Mouse (Mus musculus): ENCODE measurements around the gene Efr3b.

The Efr3b gene

DNA sequence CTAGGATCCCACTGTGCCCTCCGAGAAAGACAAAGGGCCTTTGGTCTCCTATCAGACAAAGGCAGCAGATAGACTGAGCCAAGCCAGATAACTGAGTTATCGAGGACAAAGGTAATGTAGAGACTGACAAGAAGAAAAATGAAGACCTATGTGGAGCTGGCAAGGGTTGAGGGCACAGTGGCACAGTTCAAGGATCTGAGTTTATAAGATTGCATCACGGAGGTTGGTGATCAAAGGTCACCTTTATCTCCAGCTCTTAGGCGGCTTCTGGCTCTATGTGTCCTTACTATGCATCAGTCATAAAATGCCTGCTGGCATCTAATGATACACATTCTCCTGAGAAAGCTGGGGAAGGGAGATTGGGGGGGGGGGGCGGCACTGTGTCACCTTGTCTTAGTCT is 2.6 kb downstream of the Efr3b start:
- no peak for DNase-seq (ENCODE audit: low spot score in 2 of 2)

DNA sequence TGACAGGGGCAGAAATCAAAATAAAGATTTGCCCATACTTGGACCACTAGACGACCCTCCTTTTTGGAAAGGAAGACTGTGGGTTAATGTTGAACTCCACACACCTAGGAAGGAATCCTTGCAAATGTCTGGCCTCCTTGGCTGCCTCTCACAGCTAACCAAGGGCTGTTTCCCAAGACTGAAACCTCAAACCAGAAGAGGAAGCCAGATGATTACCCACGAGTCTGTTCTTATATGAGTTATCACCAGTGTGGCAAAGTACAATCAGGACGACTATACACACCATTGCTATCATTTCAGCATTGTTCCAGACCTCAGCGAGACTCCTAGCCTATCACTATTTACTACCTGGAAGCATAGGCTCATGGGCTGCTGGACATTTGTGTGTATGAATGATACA is 9.7 kb downstream of the Efr3b start:
- DNase-seq (ENCODE audit: low spot score in 2 of 2) = no peak

DNA sequence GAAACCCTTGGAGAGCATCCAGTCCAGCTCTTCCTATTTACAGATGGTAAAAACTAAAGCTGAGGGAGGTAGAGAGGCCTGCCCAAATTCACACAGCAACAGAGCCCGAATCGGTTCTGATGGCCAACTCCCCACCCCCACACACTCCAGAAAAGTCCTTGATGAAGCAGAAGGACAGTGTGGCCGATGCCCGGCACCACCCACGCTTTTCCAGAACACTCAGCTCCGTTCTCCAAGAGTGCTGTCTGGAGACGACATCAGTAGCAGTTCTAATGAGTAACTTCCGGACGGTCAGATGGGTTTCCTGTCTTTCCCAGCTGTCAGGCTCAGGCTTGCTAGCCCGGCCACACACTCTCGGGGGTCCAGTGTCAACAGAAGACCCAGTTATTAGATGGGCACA is 10.2 kb downstream of the Efr3b start:
- DNase-seq (ENCODE audit: low spot score in 2 of 2) = no peak

DNA sequence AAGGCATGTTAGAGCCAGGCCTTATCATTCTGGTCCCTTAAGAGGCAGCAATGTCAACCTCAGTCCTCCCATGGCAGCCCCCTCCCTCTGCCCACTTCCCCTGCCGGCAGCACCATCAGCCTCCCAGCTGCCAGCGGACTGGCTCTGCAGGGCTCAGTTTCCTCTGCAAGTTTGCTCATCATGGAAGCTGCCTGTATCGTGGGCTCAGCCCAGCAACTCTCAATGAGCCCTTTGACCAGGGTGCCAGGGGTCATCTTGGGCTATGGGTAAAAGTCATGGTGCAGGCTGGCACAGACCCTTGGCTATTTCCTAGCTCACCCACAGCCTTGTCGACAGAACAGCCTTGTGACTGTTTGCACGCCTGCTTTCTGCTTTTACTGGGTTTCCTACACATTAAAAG is 14.4 kb downstream of the Efr3b start:
- DNase-seq (ENCODE audit: low spot score in 2 of 2) = no peak

DNA sequence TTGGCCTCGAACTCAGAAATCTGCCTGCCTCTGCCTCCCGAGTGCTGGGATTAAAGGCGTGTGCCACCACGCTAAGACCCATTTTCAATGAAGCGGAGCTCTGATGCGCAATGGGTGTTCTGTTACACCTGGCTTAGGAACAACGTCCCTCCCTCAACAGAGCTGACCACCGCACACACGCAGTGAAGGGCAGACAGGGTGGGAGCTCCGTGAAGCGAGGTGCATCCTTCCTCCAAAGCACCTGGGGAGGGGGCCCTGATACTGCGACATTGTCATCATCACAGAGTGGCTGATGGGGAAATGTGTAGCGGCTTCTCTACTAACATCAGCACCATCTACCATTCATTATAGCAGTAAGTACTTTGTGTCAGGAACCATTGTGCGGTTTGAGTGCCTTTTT is 15.2 kb downstream of the Efr3b start:
- DNase-seq (ENCODE audit: low spot score in 2 of 2) = no peak

DNA sequence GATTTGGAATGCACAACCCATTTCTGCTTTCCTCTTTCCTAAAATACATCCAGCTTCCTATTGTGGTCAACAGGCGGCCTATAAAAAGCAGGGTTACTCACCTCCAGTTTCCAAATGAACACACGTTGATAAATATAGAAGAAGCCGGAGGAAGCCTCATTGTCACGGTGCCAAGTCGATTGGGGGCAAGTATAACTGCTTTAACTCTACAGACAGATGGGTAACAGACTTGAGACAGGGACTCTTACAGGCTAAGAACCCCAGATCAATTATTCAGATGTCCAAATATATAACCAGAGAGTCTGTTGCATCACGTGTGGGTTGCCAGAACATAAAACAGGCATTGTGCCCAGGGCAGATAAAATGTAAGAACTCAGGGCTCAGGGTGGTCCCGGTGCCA is 15.9 kb downstream of the Efr3b start:
- DNase-seq (ENCODE audit: low spot score in 2 of 2) = no peak

DNA sequence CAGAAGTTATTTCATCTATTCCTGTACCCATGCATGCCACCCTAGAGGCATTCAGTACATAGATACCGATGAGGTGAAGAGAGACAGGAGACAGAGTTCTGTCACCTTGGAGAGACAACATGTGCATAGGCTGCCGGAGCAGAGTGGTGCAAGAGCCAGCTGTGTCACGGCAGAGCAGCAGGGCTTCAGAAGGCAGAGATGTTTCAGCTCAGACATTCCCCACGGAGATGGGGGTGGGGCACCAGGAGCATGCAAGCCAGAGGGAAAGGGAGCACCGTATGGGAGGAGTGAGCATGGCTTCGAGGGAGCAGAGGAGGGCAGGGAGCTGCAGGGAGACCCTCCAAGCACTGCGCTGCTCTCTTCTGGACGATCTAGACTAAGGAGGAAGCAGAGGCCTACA is 18.2 kb downstream of the Efr3b start:
- DNase-seq (ENCODE audit: low spot score in 2 of 2) = no peak

DNA sequence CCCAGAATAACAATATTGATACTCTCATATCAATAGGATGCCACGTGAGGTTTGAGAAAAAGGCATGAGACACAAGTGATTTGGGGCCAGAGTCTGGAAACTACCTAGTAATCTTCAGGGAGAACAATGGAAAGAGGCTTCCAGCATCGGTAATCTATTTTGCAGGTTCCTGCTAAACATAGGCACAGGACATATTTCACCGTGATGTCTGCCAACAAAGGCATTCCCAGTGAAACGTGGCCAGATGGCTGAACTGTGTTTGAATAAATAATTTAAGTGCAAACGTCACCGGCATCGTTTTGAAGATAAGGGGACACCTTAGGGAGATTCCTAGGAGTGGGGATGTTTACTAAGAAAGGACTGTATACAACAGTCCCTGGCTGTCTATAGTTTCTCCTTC is 22.4 kb downstream of the Efr3b start:
- DNase-seq (ENCODE audit: low spot score in 2 of 2) = no peak

DNA sequence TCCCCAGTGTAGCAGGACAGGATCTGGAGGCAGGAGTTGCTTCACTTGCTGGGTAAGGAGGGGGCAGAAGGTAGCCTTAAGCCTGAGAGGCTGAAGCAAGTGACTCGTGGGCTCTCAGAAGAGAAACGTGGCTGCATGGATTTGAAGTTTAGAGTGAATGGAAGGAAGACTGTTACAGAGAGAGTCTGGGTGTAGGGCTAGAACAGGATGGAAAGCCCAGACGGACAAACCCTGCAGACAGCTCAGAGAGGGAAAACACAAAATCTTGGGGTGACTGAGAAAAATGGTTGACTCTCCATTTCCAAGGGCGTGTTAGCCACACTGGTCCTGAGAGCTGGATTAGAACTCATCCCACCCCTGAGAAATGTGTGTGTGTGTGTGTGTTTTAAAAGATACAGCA is 23.0 kb downstream of the Efr3b start:
- DNase-seq (ENCODE audit: low spot score in 2 of 2) = no peak

DNA sequence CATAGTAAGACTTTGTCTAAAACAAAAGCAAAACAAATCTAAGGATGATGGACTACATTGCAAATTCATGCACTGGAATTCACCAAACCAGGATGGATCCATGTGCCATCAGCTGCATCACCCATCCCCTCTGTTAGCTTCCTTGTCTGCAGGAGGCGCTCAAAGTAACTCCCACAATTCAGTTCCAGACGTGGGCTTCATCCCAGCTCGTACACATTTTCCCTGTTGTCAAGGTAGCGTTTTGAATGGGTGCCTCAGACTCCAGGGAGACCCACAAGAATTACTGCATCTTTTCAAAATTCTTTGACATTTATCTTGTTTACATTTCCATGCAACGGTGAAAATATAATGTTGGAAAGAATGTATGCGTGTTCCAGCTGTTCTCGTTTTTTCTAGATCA is 23.5 kb downstream of the Efr3b start:
- no peak for DNase-seq (ENCODE audit: low spot score in 2 of 2)

DNA sequence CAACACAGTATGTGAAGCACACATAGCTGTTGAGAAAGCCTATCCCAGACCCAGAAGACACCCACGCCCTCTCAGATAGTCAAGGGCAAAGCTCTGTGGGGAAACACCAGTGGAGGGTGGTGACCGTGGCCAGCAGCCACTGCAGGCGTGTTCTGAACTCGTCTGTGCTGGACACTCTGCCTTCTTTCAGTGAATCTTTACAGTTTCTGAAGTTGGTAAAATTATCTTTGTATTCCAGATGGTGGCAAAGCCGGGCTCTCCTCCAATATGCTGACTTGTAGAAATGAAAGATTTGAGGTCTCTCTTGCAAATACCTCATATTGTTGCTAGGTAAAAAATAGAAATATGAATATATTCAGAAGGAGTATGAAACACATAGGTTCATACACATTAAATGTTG is 27.0 kb downstream of the Efr3b start:
- no peak for DNase-seq (ENCODE audit: low spot score in 2 of 2)

DNA sequence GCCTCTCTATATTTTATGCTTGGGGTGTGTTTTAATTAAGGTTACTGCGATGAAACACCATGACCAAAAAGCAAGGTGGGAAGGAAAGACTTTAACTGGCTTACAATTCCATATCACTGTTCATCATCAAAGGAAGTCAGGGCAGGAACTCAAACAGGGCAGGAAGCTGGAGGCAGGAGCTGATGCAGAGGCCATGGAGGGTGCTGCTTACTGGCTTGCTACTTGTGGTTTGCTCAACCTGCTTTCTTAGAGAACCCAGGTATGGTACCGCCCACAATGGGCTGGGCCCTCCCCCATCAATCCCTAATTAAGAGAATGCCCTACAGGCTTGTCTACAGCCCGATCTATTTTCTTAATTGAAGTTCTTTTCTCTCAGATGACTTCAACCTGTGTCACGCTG is 27.4 kb downstream of the Efr3b start:
- DNase-seq (ENCODE audit: low spot score in 2 of 2) = no peak

DNA sequence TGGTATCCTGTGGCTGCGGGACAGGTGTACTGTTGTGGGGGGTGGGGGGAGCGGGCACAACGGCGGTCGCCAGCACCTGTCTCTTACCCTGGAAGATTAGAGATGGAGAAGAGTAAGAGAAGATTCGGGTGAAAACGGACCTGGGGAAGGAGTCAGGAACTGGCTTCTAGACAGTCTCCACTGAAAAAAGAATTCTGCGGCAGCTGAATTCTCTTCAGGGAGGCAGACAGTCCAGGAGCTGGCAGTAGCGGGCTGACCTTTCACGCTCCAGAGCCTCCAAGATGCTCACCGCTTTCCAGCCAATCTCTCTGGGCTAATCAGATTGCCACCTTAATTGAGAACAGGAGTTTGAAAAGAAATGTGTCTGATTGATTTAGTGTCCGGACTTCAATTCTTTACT is 30.0 kb downstream of the Efr3b start:
- DNase-seq (ENCODE audit: low spot score in 2 of 2) = no peak

DNA sequence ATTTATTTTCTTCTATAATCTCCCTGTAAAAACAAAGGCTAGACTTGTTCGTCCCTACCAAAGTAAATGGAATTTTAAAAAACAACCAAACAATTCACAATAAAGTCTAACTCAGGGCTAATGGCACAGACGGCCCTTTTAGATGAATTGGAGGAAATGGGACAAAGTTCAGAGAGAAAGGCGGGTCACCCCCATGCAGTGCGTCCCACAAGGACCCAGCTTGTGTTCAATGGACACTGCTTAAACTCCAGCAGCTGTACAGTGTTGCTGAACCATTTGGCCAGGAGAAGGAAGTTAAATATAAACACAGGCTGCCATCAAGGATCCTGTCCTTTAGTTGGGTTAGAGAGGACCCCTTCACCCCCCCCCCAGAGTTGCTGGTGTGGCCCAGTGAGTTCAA is 30.9 kb downstream of the Efr3b start:
- no peak for DNase-seq (ENCODE audit: low spot score in 2 of 2)

DNA sequence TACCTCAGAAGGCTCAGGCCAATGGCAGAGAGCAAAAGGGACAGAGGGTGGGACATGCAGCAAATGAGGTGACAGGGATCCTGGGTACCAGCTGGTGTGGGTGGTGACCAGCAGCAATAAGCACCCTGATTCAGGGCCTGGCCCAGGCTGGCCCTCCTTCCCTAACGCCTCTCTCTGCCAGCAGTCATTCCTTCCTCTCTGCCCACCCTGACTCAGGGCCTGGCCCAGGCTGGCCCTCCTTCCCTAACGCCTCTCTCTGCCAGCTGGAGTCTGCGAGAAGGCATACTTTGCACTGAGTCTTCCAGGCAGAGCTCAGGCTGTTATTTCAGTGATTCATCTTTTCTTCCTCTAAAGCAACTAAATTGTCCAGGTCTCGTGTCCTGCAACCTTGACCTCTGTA is 31.5 kb downstream of the Efr3b start:
- no peak for DNase-seq (ENCODE audit: low spot score in 2 of 2)

DNA sequence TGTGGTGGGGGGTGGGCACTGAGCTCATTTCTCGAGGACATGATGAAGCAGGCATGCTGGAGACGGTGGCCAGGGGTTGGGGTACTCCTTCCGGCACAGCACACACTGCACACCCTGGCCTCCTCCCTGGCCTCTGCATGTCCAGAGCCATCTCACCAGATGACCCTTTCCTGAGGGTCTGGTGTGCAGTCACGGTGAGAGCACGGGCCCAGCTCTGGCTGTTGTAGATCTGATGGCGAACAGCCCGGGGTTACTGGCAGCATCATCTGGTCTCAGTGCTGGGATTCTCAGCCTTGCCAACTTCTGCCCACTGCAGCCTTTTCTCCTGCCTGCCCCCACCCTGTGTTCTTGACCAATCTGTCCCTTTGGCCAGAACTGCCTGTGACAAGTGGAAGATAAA is 32.6 kb downstream of the Efr3b start:
- no peak for DNase-seq (ENCODE audit: low spot score in 2 of 2)

DNA sequence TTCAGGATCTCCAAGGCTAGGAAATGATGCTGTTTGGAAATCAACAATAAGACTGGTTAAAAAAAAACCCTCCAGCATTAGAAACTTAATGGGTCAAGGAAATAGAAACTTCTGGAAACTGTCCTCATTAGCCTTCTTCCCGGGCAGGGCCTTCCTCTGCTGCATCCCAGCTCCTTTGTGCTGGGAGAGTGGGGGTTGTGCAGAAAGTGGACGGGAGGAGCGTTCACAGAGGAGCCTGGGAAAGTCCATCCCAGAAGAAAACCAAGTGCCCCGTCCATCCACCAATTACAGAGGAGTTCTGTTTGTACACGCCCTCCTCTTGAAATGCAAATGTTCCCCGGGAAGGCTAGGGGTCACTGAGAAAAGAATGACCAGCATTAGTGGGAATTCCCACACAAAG is 34.1 kb downstream of the Efr3b start:
- DNase-seq (ENCODE audit: low spot score in 2 of 2) = no peak

DNA sequence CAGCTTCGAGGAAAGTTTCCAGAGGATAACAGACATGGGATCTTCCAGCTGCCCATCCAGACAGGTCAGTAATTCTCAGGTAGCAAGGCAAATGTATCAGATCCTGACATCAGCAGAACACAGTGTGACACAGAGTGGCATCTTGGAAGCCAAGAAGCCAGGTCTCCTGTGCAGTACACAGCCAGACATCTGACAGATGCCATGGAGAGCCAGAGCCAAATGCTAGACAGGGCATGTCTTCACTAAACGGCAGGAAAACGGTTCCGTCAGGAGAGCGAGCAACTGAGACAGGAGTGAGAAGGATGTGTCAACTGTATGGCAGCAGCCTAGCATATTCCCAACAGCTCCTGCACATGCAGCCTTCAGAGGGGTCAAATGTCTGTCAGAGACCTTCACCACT is 38.3 kb downstream of the Efr3b start:
- DNase-seq (ENCODE audit: low spot score in 2 of 2) = no peak

DNA sequence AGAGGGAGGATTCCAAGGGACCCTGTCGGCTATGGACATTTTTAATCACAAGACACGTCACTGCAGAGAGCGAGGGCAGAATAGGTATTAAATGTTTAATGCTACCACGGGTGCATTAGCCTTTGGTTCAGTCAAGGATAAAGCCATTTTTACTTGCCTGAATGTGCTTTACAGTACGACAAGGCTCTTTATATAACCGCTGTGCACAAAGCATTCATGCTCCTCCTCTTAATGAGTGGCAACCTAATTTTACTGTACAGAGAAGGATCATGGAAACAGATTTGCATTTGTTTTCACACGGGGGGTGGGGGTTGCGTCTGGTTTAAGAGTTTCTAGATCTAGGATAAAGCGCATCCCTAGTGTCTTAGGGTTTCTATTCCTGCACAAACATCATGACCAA is 42.0 kb downstream of the Efr3b start:
- no peak for DNase-seq (ENCODE audit: low spot score in 2 of 2)

DNA sequence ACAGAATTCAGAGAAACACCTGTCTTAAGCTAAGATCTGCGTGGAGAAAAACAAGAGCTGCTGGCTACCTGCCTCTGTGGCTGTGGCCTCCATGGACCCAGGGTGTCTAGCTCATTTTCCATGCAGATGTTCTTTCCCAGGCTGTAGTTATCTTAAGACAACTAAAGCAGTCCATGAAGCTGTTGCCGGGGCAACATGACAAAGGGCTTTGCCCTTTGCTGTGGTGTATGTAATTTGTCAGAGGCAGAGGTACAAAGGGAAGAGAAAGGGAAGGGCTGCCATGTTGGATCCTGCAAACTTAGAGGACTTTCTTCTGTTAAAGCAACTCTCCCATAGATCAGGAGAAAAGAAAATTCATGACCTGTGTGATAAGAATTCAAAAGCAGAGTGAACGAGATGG is 47.7 kb downstream of the Efr3b start:
- DNase-seq (ENCODE audit: low spot score in 2 of 2) = no peak

DNA sequence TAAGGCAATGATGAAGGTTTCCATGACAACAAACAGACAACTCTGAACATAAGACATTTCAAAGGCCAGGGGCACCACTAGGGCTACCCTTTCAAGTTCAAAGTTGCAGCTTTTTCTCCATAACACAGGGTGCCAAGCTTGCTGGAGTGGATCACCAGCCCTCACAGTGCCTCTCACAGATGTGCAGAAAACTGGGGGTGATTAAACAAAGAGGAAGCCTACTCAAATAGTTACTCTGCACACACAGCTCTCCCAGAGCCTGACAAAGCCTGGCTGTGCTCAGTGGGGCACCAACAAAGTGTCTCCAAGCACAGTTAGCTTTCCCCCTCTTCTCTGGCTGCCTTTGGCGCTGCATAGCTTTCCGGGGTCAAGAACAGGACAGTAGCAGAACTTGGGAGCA is 48.8 kb downstream of the Efr3b start:
- DNase-seq (ENCODE audit: low spot score in 2 of 2) = no peak

DNA sequence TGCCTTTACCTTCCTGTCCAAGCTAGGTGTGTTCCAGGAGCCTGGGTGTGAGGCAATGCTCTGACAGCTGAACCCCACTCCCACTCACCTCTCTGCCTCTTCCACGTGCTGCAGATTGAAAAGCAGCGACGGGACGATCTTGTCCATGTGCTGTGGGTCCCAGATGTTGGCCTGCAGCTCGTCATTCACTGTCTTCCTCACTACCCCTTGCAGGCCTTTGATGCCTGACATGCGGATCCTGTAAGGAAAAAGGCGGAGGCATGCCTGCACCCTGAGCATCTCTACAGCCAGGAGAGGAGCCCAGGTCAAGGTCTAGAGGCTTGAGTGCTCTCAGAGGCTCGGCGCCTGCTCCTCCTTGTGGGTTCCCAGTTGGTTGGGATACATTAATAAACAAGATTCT is 54.3 kb downstream of the Efr3b start:
- no peak for DNase-seq (ENCODE audit: low spot score in 2 of 2)

DNA sequence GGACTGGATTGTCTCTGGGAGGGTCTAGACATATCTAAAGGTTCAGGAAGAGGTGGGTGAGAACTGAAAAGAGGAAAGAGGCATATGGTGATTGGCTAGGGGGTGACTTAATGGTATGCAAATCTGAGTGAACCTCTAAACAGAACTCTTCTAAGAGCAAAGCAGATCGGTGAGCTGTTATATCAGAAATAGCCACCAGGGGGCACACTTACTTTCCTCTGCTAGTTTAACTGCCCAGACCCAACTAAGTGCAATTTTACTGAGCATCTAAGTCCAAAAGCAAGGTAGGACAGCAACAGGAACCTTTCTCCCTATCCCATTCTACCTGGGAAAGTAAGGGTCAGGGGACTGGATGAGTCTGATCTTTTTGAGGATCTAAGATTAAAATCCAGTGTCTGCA is 55.0 kb downstream of the Efr3b start:
- DNase-seq (ENCODE audit: low spot score in 2 of 2) = peak; percentile 61 to 87

DNA sequence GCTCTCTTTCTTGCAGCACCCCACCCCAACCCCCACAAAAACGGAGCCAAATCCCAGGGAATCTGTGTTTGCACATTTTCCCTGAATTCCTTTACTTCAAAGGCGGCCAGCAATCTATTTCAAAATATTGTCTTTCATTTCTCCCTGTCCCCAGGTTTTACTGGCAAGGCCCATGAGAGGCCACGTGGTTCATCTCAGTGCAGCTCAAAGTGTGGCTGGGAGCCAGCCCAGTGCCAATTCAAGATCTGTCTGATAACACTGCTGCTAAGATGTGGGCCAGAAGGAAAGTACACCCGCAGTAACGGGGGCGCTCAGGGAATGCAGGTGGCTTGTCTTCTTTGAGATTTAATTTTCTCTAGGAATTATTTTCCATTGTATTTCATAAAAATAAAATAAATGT is 56.5 kb downstream of the Efr3b start:
- DNase-seq (ENCODE audit: low spot score in 2 of 2) = no peak
